Mouse (Mus musculus): ENCODE measurements around the gene Naip5.
"Not testable (repeated sequence)": the region's sequence is repeated elsewhere in the genome, so short reads cannot be mapped to it uniquely, and the experiment has no call there.

The Naip5 gene

GRCm38 (mm10) chr13:100246223-100246622, at the start of gene Naip5:
TSS of gene Naip5 (minus strand) at chr13:100246323.
- not testable (repeated sequence) for DNase-seq

GRCm38 (mm10) chr13:100284611-100285010, 38.5 kb upstream of the Naip5 start:
- no peak for DNase-seq

DNA sequence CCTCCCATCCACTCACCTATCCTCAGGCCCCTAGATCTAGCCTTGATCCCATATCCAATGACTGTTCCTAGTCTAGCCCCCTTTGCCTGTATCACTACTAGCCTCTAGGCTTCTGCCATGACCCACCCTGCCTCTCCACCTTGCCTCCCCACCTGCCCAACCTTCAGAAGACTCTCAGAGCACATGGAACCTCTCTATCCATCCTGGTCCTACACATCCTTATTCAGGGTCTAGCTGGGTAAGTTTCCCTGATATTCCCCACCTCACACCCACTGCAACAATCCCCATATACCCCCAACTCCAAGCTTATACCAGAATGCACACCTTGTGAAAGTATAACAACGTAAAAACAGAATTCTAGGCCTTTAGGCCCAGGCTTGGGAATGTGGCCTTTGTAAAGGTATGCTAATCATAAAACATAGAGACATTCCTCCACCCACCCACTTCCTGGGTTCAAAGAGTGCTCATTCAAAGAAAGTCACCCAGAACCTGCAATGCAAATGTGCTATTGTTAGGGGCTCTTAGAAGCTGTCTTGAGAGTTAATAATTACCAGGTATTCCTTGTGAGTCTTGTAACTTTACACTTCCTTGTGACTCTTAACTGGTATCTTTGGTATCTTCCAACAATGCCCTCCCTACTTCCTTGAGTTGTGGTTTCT, 25.5 kb upstream of the Naip5 start:
- not testable (repeated sequence) for DNase-seq

DNA sequence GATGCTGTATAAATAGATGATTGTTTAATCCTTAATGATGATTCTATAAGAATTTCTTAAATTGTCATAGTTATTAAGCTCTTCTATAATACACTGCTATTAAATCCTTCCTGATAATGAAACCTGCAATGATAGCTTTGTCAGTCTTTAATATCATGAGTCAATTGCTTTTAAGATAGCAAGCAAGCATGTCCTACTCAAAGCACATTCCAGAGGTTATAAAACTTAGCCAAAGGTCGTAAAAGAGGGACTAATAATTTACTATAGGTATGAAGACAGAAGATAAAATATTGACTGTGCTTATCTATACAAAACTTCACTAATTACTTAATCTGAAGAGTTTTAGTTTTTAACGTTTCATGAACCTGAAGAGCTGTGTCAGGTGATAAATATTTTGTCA, 10.9 kb upstream of the Naip5 start:
- not testable (repeated sequence) for DNase-seq

DNA sequence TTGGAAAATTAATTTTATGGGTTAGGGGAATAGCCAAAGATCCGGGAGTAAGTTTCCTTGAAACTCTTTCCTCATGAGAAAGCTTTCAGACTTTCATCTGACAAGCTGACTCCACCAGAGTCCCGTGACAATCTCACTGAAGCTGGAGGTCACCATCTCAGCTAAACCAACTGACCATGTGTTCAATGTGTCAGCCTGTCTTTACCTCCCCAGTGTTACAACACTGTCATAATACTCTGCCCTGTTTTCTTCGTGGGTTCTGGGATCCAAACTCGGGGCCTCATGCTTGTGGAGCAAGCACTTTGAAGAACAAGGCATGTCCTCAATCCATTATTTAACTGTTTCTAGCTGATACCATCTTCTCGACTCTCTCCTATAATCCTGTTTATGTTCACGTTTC, 9.8 kb upstream of the Naip5 start:
- not testable (repeated sequence) for DNase-seq

GRCm38 (mm10) chr13:100251897-100252296, 5.8 kb upstream of the Naip5 start:
- not testable (repeated sequence) for DNase-seq

DNA sequence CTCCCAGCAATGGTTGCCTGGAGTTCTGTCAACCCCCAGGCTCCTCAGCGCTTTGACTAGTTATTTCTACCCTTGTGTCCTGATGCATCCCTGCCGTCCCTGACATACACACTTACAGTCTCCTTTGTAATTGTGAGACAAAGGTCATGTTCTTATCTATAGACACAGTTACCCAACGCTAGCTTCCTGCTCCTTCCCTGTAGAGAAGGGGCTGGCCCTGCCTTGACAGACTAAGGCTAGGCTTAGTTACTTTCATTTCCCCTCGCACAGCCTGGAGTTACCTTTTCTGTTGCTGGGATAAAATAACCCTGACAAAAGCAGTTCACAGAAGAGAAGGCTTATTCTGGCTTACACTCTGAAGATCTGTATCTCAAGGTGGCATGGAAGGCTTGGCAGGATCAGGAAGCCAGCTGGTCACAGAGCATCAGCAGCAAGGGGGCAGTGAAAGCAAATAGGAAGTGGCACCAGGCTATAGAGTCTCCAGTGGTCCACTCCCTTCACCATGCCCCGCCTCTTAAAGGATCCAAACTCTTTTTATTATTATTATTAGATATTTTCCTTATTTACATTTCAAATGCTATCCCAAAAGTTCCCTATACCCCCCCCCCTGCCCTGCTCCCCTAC, 885 bp upstream of the Naip5 start:
- DNase-seq: not testable (repeated sequence)

GRCm38 (mm10) chr13:100243702-100244101, 2.4 kb downstream of the Naip5 start:
- no peak for DNase-seq

DNA sequence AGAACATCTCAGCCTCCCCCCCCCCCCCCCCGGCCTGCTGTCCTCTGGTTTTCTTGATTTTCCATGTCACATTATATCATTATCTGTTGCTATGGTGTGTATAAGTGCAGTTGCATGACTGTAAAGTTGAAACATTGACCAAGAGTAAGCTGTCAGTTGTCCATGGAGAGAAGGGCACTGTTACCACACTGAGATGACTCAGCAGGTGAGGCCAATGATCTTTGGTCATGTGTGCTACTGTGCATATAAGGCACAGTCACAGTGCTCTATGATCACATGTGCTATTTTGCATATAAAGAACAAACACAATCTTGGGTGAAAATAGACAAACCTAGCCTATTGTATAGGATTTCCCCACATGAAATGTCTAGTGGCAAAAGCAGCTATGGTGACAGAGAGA, 32.4 kb downstream of the Naip5 start:
- not testable (repeated sequence) for DNase-seq

GRCm38 (mm10) chr13:100210540-100210939, 35.6 kb downstream of the Naip5 start:
- DNase-seq: peak; percentile 84

- no peak for DNase-seq
These were observed 42.8 kb downstream of the Naip5 start for GRCm38 (mm10) chr13:100203319-100203718.

- DNase-seq: not testable (repeated sequence)
These were observed 44.3 kb downstream of the Naip5 start, which contains the start of gene Naip2 for GRCm38 (mm10) chr13:100201659-100202333. TSS of gene Naip2 (minus strand) at chr13:100202092.

- DNase-seq: no peak
These were observed 45.3 kb downstream of the Naip5 start for GRCm38 (mm10) chr13:100200778-100201177.

DNA sequence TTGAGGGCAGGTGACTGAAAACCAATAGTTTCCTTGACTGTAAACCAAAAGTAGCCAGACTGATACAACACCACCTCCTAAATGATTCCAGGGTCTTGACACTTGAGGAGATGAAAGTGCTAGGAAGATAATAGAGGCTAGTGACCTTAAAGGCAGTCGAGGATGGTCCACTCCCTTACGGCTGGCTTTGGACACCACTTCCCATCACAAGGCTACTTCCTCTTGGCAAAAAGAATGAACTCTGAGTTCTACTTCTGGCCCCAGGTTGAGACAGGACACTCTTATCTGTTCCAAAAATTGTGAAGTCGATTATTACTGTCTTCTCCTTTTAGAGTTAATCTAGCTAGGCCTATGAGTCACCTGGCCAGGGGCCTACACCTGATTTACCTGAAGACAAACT, 50.7 kb downstream of the Naip5 start:
- no peak for DNase-seq

- not testable (repeated sequence) for DNase-seq
These were observed 63.0 kb downstream of the Naip5 start for GRCm38 (mm10) chr13:100183111-100183510.

DNA sequence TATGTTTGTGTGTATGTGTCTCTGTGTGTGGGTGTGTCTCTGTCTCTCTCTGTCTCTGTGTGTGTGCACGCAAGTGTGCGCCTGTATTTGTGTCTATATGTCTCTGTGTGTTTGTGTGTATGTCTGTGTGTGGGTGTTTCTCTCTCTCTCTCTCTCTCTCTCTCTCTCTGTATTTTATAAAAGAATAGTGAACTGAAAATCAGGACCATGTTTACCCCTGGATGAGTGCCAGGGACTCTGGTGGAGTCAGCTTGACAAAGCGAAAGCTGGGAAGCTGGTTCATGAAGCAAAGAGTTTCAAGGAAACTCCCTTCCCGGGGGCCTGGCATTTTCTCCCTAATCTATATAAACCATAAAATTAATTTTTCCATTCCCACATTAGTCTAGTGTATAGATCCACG, 71.8 kb downstream of the Naip5 start:
- DNase-seq: not testable (repeated sequence)

DNA sequence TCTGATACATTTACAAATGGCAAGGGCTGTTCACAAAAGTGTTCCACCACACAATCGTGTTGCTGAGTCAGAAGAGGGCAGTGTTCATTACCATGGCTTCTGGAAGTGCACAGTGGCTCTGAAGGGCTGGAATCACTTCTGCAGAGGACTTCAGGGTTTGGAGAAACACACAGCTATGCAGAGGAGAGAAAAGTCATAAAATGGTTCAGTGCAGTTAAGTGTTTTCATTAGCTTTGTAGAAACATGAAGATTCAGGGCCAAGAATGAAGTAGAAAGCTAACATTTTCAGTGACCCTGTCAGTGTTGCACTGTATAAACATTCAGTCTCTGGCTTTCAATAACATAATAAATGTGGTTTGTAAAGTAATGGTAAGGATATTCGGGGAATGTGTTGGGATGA, 79.7 kb downstream of the Naip5 start:
- DNase-seq: not testable (repeated sequence)

GRCm38 (mm10) chr13:100162467-100162866, 83.7 kb downstream of the Naip5 start:
- DNase-seq: not testable (repeated sequence)
